Mouse (Mus musculus): ENCODE results near the gene Mnd1. TPM values are rescaled to one million over a fixed set of nuclear protein-coding genes. Genes with fewer than 3 reads are reported as not detected.
A peak's percentile ranks its signal among the peaks of the same experiment; 100 is the strongest.

The Mnd1 gene
- polyA plus RNA-seq, 1 experiment from 2014 or later: 10.9 TPM

DNA sequence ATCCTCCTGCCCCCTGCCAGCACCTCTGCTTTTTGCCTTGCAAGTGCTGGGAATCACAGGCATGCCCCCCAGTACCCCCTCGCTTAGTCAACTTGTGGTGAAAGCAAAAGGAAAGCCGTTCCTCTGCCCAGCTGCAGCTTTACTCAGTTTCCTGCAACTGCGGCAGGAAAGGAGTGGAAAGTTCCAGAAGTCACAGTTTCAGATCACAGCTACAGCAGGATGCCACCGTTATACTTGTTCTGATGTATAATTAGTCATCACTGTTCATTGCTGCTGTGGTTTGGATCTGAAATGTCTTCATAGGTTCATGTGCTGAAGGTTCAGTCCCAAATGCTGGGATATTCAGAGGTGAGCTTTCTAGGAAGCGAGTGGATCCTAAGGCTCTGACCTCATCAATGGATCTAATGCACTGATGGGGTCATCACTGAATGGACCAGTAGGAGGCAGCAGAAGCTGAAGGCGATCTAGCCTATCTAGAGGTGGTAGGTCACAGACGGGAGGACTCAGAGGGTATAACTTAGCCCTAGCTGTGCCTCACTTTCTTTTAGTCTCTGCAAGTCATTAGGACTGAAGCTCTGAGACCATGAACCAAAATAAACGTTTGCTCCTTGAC lies 13.9 kb upstream of the Mnd1 start:
- WGBS: 76% methylated on average over 8 of the region's 8 CpGs
- no peak overlapping the region for H3K27ac ChIP-seq (ENCODE audit: low read depth, low read length)
- no peaks in the 10 kb centered on the region for H3K9me3 ChIP-seq (ENCODE audit: control insufficient read depth, low read length)
- no peaks in the 10 kb centered on the region for H3K4me1 ChIP-seq (replicated peaks; ENCODE audit: control insufficient read depth, insufficient read depth, low read length)
- peaks cover 10% of the 10 kb centered on the region; the same call in 1 of the 2 replicates for H3K36me3 ChIP-seq (ENCODE audit: control insufficient read depth, insufficient read depth, low read length)
- H3K4me2 ChIP-seq (replicated peaks; ENCODE audit: low read depth, low read length): no peak overlapping the region
- H3K27me3 ChIP-seq (ENCODE audit: control insufficient read depth, insufficient read depth, low read length): no peaks in the 10 kb centered on the region
- 0 out of 2 replicates have a peak, but pooled peaks have one; percentile 35 for ATAC-seq (ENCODE audit: low FRiP score)
- H3K9ac ChIP-seq (ENCODE audit: low read depth, low read length): no peak overlapping the region
- H3K4me3 ChIP-seq (ENCODE audit: low read depth, low read length): no peak overlapping the region
- no peak for DNase-seq (ENCODE audit: low spot score)

- Histone ChIP-seq H3K27me3 (ENCODE audit: control insufficient read depth, insufficient read depth, low read length) (no peaks in the 10 kb centered on the region), H3K4me3 (ENCODE audit: low read depth, low read length) (no peak overlapping the region), H3K36me3 (ENCODE audit: control insufficient read depth, insufficient read depth, low read length) (peaks cover 10% of the 10 kb centered on the region; the same call in 1 of the 2 replicates), H3K27ac (ENCODE audit: low read depth, low read length) (no peak overlapping the region), H3K4me1 (replicated peaks; ENCODE audit: control insufficient read depth, insufficient read depth, low read length) (no peaks in the 10 kb centered on the region), H3K9me3 (ENCODE audit: control insufficient read depth, low read length) (no peaks in the 10 kb centered on the region), H3K4me2 (replicated peaks; ENCODE audit: low read depth, low read length) (no peak overlapping the region), H3K9ac (ENCODE audit: low read depth, low read length) (no peak overlapping the region)
- DNase-seq (ENCODE audit: low spot score) (no peak), ATAC-seq (ENCODE audit: low FRiP score) (no peak)
- WGBS: 96% methylated on average over 6 of the region's 6 CpGs
Observed at GRCm38 (mm10) chr3:84168943-84169342, 13.4 kb upstream of the Mnd1 start.

DNA sequence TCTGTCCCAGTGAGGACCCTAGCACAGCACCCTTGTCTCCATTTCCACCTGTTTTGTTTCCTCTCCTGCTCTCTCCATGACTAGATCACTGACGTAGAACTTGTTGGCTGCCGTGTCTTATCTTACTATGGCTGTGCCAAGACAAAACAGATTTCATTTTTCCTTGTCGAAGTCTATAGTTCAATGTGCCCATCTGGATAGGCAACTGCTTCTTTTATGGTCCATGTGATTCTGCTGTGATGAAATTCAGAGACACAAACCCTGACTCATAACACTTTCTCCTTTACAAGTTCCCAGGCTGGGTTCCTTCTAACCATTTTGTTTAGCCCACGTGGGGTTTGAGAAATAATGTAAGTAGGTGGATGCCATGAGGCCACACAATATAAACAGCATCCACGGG lies 10.5 kb upstream of the Mnd1 start:
- Histone ChIP-seq H3K27me3 (ENCODE audit: control insufficient read depth, insufficient read depth, low read length) (no peaks in the 10 kb centered on the region), H3K36me3 (ENCODE audit: control insufficient read depth, insufficient read depth, low read length) (peaks cover 8% of the 10 kb centered on the region; the same call in 1 of the 2 replicates), H3K4me1 (replicated peaks; ENCODE audit: control insufficient read depth, insufficient read depth, low read length) (no peaks in the 10 kb centered on the region), H3K9me3 (ENCODE audit: control insufficient read depth, low read length) (no peaks in the 10 kb centered on the region), H3K4me2 (replicated peaks; ENCODE audit: low read depth, low read length) (no peak overlapping the region), H3K4me3 (ENCODE audit: low read depth, low read length) (no peak overlapping the region), H3K9ac (ENCODE audit: low read depth, low read length) (no peak overlapping the region), H3K27ac (ENCODE audit: low read depth, low read length) (no peak overlapping the region)
- DNase-seq (ENCODE audit: low spot score): no peak
- no peak for ATAC-seq (ENCODE audit: low FRiP score)
- 96% methylated on average over 5 of the region's 5 CpGs for WGBS

- no peak for ATAC-seq (ENCODE audit: low FRiP score)
- Histone ChIP-seq H3K9me3 (ENCODE audit: control insufficient read depth, low read length) (no peaks in the 10 kb centered on the region), H3K36me3 (ENCODE audit: control insufficient read depth, insufficient read depth, low read length) (peaks cover 8% of the 10 kb centered on the region; the same call in 1 of the 2 replicates), H3K27ac (ENCODE audit: low read depth, low read length) (no peak overlapping the region), H3K4me3 (ENCODE audit: low read depth, low read length) (no peak overlapping the region), H3K4me1 (replicated peaks; ENCODE audit: control insufficient read depth, insufficient read depth, low read length) (no peaks in the 10 kb centered on the region), H3K9ac (ENCODE audit: low read depth, low read length) (no peak overlapping the region), H3K27me3 (ENCODE audit: control insufficient read depth, insufficient read depth, low read length) (no peaks in the 10 kb centered on the region), H3K4me2 (replicated peaks; ENCODE audit: low read depth, low read length) (no peak overlapping the region)
- 94% methylated on average over 3 of the region's 3 CpGs for WGBS
- no peak for DNase-seq (ENCODE audit: low spot score)
Observed at GRCm38 (mm10) chr3:84165391-84165790, 9.8 kb upstream of the Mnd1 start.

- peaks cover 2% of the 10 kb centered on the region; the same call in 1 of the 2 replicates for H3K36me3 ChIP-seq (ENCODE audit: control insufficient read depth, insufficient read depth, low read length)
- no peaks in the 10 kb centered on the region for H3K27me3 ChIP-seq (ENCODE audit: control insufficient read depth, insufficient read depth, low read length)
- H3K4me3 ChIP-seq (ENCODE audit: low read depth, low read length): no peak overlapping the region
- no peak overlapping the region for H3K27ac ChIP-seq (ENCODE audit: low read depth, low read length)
- no peak overlapping the region for H3K4me2 ChIP-seq (replicated peaks; ENCODE audit: low read depth, low read length)
- WGBS: 85% methylated on average over 4 of the region's 4 CpGs
- no peak overlapping the region for H3K9ac ChIP-seq (ENCODE audit: low read depth, low read length)
- DNase-seq (ENCODE audit: low spot score): no peak
- no peak for ATAC-seq (ENCODE audit: low FRiP score)
- H3K9me3 ChIP-seq (ENCODE audit: control insufficient read depth, low read length): no peaks in the 10 kb centered on the region
- H3K4me1 ChIP-seq (replicated peaks; ENCODE audit: control insufficient read depth, insufficient read depth, low read length): no peaks in the 10 kb centered on the region
Observed at GRCm38 (mm10) chr3:84157559-84158350, 2.2 kb upstream of the Mnd1 start.

DNA sequence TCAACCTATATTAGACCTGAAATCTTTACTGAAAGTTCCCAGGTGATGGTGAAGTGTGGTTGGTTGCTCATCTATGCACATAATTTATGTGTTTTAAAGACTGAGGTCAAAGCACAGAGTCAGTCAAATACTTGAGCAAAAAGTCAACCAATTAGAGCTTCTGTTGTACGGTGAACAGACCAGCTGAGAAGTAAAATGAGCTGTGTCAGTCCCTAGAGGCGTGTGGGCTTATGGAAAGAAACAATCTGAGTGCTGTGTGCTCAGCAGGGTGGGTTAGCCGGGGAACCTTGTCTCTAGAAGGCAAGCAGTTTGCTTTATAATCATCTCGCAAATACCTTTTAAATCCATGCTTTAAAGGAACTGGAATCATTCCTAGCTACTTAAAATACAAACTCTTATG lies 1.4 kb upstream of the Mnd1 start:
- no peaks in the 10 kb centered on the region for H3K9me3 ChIP-seq (ENCODE audit: control insufficient read depth, low read length)
- ATAC-seq (ENCODE audit: low FRiP score) (no peak), DNase-seq (ENCODE audit: low spot score) (no peak)
- H3K27ac ChIP-seq (ENCODE audit: low read depth, low read length): no peak overlapping the region
- peaks cover 2% of the 10 kb centered on the region; the same call in 1 of the 2 replicates for H3K36me3 ChIP-seq (ENCODE audit: control insufficient read depth, insufficient read depth, low read length)
- 58% methylated on average over 4 of the region's 4 CpGs for WGBS
- H3K4me3 ChIP-seq (ENCODE audit: low read depth, low read length): no peak overlapping the region
- no peaks in the 10 kb centered on the region for H3K27me3 ChIP-seq (ENCODE audit: control insufficient read depth, insufficient read depth, low read length)
- no peak overlapping the region for H3K4me2 ChIP-seq (replicated peaks; ENCODE audit: low read depth, low read length)
- H3K4me1 ChIP-seq (replicated peaks; ENCODE audit: control insufficient read depth, insufficient read depth, low read length): no peaks in the 10 kb centered on the region
- H3K9ac ChIP-seq (ENCODE audit: low read depth, low read length): no peak overlapping the region

GRCm38 (mm10) chr3:84156105-84156504 lies 519 bp upstream of the Mnd1 start:
- no peak overlapping the region for H3K9ac ChIP-seq (ENCODE audit: low read depth, low read length)
- H3K27ac ChIP-seq (ENCODE audit: low read depth, low read length): no peak overlapping the region
- peaks cover 2% of the 10 kb centered on the region; the same call in 1 of the 2 replicates for H3K36me3 ChIP-seq (ENCODE audit: control insufficient read depth, insufficient read depth, low read length)
- no peak overlapping the region for H3K4me3 ChIP-seq (ENCODE audit: low read depth, low read length)
- no peaks in the 10 kb centered on the region for H3K27me3 ChIP-seq (ENCODE audit: control insufficient read depth, insufficient read depth, low read length)
- H3K4me2 ChIP-seq (replicated peaks; ENCODE audit: low read depth, low read length): no peak overlapping the region
- ATAC-seq (ENCODE audit: low FRiP score) (no peak), DNase-seq (ENCODE audit: low spot score) (no peak)
- H3K9me3 ChIP-seq (ENCODE audit: control insufficient read depth, low read length): no peaks in the 10 kb centered on the region
- no peaks in the 10 kb centered on the region for H3K4me1 ChIP-seq (replicated peaks; ENCODE audit: control insufficient read depth, insufficient read depth, low read length)
- WGBS: 60% methylated on average over 6 of the region's 6 CpGs

GRCm38 (mm10) chr3:84155146-84155545 lies 440 bp downstream of the Mnd1 start:
- H3K4me2 ChIP-seq (replicated peaks; ENCODE audit: low read depth, low read length): peak overlapping the region; percentile 71
- H3K4me3 ChIP-seq (ENCODE audit: low read depth, low read length): peak overlapping the region; percentile 32
- H3K9ac ChIP-seq (ENCODE audit: low read depth, low read length): peak overlapping the region; percentile 40
- no peaks in the 10 kb centered on the region for H3K4me1 ChIP-seq (replicated peaks; ENCODE audit: control insufficient read depth, insufficient read depth, low read length)
- H3K36me3 ChIP-seq (ENCODE audit: control insufficient read depth, insufficient read depth, low read length): peaks cover 2% of the 10 kb centered on the region; the same call in 1 of the 2 replicates
- H3K9me3 ChIP-seq (ENCODE audit: control insufficient read depth, low read length): no peaks in the 10 kb centered on the region
- DNase-seq (ENCODE audit: low spot score) (no peak), ATAC-seq (ENCODE audit: low FRiP score) (peak; percentile 70)
- H3K27ac ChIP-seq (ENCODE audit: low read depth, low read length): no peak overlapping the region
- H3K27me3 ChIP-seq (ENCODE audit: control insufficient read depth, insufficient read depth, low read length): no peaks in the 10 kb centered on the region
- WGBS: under 1% methylated on average over 27 of the region's 27 CpGs

Data from hindbrain, embryonic 11.5 days (tissue).